Mouse (Mus musculus) cerebellum, postnatal 10 days (tissue): ENCODE measurements at regions not wholly inside any gene's neighbourhood (a gene's known extent, or its start where the extent isn't known, plus 50 kb on each side); places are given as distances from the start of the nearest gene placed in this dataset.

Source experiments
- DNase-seq, 2 experiments: peaks; one replicate each; pipeline ENCODE4 v3.0.0; 2021; ENCODE audit warnings: mixed read lengths in 2 of 2

DNA sequence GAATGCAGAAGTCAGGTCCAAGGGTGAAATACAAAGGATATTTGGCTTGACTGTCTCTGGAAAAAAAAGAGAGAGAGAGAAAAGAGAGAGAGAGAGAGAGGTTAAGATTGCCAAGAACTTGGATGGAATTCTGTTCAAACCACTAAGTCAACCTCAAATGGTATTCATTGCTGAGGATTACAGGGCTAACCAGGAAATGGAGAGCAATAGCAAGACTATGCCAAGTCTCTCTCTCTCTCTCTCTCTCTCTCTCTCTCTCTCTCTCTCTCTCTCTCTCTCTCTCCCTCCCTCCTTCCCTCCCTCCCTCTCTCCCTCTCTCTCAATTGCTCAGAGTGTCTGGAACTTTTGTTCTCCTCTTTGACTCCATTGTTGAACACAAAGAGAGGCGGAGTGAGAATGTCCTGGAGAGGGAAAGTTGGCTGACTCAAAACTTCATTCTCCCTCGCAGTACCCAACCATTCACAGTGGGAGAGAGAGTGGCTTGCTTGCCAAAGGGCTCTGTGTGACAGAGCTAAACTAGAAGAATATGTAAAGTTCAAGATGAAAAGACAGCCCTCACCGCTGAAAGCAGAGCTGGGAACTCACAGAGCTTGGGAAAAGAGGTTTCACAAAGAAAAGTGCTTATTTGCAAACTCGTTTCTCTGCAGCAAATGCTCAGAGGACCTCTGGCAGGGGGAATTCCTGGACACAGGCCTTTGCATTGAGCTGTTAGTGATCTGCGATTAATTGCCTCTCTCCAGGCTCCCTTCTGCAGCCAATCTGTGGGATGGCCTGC lies 487.1 kb upstream of the Cdh11 start:
- DNase-seq = peak; percentile 46 to 65

DNA sequence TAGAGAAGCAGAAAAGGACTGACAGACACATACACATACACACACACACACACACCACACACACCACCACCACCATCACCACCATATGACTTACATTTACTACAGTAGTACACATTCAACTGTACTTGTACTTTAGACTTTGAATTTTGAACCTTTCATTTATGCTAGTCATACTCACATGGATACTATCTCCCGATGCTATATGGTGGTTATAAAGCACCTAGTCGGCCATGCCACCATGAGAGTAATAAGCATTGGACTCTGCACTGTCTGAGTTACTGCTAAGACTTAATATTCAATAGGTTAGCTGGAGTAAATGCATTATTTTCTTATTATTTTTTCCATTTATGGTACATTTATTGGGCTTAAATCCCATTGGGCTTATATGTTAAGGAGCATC lies 488.0 kb upstream of the Cdh11 start:
- no peak for DNase-seq

DNA sequence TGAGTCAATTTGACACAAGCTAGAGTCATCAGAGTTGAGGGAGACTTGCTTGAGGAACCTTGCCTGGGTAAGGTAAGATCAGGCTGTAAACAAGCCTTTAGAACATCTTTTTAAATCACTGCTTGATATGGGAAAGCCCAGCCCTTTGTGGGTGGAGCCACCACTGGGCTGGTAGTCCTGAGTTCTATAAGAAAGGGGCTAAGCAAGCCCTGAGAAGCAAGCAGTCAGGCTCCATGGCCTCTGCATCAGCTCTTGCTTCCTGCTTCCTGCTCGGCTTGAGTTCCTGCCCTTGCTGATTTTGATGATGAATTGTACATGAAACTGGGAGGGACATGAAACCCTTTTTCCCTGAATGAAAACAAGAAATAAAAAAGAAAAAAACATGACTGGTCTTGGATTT lies 496.4 kb upstream of the Cdh11 start:
- no peak for DNase-seq

DNA sequence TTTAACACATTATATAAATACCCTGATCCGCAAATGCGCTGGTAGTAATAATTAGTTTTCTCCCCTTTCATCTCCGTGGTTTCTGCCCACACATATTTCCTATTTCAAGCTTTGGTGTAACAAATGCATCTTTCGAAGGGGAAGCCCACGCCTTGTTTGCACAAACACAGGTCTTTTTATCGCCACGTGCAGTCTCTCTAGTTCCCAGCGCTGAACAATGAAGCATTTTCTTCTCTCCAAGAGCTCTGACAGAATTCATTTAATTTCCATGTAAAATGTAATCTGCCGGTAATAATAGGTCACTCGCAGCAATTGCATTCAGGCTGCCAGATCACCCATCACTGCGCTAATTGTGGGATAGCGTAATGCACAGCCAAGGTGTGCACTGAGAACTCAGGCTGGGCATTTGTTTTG lies 503.1 kb upstream of the Cdh11 start:
- DNase-seq = peak in 1 of 2 experiments; percentile 5

DNA sequence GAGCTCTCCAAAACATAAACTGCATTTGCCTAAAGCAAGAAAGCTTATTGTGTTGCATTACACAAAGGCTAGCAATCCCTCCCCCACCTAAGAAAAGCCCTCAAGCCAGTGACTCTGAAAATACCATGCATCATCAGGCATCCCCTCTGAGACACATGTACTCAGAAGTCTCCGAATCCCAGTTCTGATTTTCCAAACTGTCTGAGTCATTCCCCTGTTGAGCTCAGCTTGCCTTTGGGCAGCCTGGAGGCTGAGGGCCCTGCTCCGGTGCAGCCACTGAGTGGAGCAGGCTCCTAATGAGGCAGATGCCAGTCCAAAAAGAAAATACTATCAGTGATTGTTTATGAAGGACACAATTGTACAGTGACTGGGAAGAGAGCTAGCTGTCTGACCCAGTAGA lies 507.5 kb upstream of the Cdh11 start:
- no peak for DNase-seq

DNA sequence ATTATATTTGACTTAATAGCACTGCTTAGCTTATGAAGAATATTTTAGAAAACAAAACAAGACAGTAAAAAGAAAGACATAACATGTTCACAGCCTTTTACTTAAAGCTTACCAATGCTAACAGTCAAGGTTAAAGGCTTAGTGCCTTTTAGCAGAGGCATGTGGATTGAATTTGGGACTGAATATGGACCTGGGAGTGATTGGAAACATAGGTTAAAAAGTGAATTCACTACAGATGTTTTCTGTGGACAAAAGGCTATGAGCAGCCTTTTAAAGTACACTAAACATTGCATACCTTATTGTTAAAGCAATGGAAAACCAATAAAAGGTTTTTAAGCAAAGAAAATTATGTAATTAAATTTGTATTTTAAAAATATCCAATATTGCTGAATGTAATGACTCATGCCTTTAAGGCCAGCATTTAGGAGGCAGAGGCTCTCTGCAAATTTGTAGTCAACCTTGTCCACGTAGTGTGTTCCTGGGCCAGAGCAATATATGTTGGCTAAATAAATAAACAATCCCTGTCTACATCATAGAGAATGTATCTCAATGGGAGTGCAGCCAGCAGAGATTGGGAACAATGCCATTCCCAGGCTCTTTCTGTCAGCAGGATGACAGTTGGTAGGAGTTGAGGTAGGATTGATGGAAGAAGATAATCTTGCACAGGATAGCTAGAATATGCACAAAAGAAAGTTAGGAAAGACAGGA lies 521.2 kb upstream of the Cdh11 start:
- DNase-seq = peak; percentile 31 to 46

DNA sequence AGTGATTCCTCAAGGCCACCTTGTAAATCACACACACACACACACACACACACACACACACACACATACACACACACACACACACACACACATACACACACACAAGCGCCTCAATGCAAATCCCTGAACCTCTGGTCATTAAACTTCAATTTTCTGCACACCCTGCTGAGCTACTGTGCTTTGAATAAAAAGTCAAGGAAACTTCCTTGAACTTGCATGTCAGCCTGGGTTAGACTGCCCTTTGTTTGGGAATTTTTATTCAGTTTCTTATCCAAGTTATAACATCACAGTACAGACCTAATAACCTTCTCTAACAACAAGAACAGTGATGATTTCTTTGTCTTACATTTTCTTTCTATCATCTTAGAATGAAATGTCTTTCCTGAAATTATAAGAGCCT lies 528.1 kb upstream of the Cdh11 start:
- DNase-seq = no peak

DNA sequence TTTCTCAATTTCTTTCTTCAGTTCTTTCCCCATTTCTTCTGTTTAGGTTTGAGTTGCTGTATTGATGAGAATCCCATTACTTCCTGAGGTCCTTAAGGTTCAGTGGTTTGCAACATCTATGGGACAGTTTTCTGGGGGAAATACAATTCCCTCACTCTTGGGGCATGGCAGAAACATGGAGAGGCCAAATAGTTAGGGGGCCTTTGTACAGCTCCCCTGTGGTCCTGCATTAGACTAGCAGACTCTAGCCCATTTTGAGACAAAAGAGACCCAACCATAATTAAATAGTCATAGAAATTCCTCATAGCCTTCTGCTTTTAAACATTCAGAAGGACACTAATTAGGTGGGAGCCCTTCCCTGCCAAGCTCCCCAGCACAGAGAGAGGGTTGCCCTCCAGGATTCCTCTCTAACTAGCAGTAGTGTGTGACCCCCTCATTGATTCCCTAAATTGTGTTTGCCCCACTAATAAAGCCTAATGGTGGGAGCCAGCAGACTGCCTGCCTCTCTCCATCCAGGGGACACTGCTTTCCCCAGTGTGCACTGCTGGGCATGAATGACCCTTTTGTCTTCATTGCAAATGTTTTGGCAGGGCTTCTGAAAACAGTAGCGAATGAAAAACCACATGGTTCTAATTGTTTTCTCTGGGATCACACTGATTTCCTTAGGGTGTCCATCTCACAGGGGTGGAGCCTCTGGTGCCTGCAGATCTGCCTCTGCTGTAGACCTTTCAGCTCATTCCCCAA lies 529.0 kb upstream of the Cdh11 start:
- peak in 1 of 2 experiments; percentile 11 for DNase-seq

DNA sequence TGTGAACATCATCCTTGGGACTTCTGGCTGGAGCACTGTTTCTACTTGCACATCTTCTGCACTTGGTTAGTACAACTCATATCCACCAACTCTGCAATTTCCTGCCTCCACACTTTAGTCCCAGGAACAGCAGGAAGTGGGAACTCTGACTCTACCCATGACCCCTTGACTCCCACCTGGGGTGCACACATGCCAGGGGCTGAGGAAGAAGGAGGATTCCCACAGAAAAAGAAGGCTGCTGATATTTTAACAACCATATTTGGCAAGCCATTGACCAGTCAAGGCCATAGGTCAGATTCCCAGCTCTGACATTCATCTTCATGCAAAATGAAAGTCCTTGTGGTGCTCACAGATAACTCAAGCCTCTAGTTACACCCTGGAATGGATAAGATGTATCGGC lies 530.3 kb upstream of the Cdh11 start:
- no peak for DNase-seq

DNA sequence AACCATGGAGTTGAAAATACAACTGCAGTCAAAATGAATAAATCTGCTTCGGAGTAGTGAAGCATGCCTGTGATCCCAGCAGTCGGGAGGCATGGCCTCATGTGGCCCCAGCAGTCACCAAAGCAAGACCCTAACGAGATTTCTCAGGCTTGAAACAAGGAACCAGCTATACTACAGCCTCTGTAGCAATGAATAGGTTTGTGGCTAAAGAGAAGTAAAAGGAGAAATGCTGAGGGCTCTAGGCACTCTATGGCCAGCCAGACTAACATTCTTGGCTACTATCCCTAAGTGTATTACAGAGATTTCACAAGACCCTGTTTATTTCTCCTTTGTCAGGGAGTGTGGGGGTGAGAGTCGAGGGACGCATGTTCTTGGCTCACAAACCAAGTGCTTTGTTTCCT lies 531.2 kb upstream of the Cdh11 start:
- DNase-seq = no peak

DNA sequence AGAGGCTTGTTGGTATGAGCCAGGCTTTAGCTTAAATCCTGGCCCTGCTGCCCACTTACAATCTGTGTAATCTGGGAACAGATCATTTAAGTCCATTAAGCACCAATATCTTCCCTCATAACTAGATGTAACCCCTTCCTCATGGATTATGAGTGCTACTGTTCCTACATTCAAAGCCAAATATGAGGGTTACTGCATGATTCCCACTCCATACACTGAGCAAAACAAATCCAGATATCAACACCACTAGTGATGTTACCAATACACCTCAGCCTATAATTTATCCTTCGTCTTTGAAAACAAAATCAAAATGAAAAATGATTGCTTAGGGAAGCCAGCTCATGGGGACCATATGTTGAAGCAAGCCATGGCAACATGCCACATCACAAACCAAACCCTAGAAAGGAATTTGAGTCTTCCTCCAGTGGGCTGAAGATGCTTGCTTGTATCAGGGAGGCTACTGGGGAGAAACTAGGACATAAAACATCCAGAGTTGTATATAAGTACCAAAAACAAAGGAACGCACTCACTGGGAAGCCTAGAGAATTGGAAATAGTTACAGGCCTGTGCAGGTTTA lies 531.8 kb upstream of the Cdh11 start:
- DNase-seq = no peak

DNA sequence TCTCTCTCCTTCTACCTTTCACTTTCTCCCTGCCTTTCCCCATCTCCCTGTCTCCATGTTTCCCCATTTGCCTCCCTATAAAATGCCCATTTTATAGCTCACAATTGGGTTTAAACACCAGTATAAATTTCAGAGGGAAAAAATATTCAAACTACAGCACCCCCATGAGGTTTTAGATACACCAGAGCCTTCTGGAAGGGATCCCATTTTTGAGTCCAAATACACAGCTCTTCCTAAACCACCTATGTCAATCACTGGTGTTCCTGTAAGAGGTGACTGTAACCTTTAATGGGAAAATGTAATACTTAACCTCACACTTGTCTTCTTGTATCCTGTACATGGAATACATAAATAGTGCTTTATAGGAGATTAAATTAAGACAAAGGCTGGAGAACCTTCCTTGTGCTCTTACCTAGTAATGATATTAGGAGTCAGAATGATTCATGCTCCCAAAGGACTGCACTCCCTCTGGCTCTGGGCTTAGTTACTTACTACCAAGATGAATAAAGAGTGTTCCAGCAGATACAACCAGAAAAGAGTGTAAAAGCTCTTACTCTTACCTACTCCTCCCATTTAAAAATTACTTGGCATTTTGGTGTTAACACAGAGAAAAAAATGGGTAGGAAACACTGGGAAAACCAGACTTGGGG lies 538.7 kb upstream of the Cdh11 start:
- DNase-seq = no peak

DNA sequence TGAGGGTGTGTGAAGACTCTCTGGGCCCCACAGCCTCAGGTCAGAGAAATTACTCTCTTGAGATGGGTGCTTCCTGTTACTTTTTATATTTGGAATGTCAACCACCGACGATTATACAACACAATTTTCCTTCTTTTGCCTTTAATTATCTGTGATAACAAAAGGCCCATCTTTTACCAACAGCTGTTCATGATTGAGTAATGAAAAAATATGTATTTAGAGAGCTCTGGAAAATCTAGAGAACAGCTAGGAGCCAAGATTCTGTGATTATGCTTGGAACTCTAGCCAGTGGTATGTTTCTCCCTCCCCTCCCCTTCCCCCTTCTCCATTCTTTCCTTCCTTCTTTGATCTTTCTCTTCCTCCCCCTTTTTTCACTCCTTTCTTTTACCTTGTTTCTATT lies 546.0 kb upstream of the Cdh11 start:
- no peak for DNase-seq

DNA sequence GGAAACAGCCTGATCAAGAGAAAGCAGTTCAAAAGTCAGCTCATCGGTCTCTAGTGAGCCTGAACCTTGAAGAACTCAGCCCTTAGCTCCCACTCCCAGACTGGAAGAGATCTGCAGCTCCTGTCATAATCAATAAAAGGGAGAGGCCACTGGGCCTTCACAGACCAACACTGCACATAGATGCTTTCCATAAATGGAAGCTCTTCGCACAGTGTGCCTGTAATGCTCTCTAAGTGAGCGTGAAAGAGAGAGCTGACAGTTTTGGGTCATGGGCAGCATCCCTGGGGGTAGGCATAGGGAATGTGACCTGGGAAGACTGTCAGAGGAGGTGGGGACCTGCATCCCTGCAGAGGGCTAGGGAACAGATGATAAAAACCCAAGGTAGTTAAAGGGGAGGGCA lies 551.9 kb upstream of the Cdh11 start:
- DNase-seq = no peak

DNA sequence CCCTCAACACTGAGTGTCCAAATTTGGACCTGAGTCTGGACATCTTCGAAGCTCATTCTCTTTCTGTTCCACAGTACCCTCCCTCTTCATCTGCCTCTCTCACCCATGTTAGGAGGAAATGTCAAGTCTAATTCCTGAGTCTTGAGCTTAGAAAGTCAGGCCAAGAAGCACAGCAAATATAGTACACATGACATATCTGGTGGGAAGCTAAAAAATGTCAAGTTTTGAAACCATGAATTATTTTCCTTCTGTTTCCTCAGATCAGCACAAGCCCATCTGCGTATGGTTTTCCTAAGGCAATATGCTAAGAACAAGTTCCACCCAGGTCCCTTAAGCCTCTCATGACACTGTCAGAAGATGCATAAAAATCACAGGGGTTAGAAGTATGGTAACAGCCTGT lies 553.6 kb upstream of the Cdh11 start:
- no peak for DNase-seq

DNA sequence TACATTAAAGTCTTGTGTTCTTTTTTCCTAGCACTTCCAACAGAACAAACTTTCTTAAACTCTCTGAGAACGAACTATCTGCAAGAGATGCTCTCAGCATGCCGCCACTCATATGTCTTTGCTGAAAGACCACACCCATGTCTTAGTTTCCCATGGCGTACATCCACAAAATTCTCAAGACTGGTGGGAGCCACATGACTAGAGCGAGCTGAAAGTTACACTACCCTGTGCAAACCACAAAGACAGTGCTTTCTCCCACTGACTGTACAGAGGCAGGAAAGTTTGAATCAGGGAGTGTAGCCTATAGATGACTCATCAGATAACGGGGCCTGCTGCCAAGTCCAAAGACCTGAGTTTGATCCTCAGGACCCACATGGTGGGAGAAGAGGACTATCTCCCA lies 554.5 kb upstream of the Cdh11 start:
- no peak for DNase-seq

DNA sequence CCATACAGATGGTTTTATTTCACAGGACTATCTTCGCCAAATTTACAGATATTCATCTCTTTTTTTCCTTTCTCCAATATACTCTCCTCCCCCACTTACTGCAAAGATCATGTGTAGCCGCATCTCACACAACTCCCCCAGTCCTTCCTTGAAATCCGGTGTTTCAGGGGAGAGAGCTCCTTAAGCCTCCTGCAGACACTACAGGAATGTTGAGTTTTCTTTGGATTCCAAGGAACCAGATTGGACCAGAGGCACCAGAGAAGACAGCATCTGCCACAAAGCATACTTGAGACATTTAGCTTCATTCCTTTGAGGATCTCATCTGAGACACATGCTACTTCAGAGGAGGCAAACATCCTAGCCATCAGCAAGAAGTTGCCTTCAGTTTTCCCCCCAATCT lies 558.4 kb upstream of the Cdh11 start:
- DNase-seq = no peak

DNA sequence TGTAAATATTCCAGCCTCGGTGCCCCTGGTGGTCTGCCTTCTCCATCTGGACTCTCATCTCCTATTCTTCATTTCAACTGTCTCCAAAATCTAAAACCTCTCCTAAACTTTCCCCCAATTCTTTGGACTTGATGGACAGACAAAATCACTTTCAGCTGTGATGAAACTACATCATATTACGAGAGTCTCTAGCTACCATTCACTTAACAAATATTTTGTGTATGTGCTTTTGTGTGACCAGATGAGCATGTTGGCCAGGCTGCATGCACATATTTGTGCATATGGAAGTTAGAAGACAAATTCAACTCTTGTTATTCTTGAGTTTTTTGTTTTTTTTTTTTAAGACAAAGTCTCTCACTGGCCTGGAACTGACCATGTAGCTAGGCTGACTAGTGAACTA lies 559.4 kb upstream of the Cdh11 start:
- no peak for DNase-seq

DNA sequence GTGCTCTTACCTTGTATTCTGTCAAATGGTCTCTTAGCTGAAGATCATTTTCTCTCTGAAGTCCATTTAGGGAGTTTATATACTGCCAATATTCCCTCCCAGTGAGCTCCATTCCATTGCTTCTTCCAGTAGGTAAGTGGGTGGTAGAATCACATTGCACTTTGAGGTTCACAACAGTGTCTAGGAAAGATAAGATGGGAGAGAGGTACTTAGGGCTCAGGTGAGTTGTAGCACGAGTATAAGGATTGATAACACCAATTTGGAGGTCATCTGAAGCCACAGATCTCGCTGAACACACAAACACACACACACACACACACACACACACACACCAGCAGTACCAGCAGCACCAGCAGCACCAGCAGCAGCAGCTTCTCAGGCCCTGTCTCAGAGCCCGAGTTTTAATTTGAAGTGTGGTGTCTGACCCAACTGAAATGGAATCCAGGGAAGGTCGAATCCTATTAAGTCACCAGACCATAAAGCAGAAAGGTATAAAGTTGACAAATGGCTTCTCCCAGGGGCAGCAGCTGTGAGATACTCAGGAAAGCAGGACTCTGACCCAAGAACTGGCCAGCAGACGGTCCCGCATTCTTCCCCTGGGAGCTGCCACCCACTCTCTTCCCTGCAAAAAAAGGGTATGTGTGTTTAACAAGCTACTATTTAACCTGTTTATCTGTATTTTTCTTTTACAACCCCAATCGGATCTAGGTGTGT lies 561.9 kb upstream of the Cdh11 start:
- DNase-seq = no peak

DNA sequence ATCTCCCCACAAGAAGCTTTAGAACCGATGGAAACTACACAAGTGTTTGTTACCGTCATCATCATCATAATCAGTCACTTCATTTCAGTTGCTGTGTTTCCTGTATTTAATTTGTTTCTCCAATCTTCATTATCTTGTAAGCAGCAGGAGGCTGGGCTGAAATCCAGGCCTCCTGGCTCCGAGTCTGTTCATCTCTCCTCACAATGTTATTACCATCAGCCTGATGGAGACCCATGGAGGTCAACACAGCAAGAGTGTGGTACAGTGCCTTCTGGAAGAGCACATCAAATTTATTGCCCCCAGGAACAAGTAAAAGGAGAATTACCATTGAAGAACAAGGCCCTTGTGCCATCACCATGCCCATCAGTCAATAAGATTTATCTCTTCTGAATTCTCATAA lies 576.3 kb upstream of the Cdh11 start:
- peak; percentile 61 to 74 for DNase-seq

DNA sequence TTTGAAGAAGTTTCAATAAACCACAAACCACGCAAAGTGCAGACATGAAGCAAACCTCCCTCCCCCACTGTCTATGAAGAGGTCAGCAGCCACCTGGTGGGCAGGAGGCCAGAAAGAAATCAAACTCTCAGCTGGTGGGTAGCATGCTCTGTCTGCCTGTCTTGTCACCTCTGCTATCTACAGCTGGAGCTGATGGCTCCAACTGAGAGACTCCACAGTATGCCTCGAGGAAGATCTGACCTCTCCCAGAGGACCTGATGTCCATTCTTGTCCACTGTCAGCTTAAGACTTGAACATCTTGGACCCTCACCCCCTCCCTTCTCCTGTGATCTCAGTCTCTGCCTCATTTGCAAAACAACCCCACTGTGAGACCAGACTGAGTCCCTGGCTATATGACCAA lies 585.0 kb upstream of the Cdh11 start:
- DNase-seq = peak; percentile 32 to 34

DNA sequence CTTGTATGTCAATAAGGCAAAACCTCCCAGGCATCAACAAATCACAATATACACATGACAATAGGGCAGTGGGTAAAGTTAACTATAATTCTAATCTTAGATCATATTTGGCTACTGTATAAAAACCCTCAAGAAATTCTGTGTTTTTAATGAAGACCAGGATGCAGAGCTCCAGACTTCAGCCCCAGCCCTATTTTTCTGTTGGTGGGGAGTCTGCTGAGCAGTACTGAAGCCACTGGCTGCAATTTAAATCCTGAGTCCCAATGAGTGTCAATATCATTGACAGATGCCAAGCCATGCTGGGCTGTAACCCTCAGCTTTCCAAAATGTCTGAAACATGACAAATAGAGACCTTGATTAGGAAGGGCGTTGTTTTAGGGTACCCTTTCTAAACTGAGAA lies 587.6 kb upstream of the Cdh11 start:
- no peak for DNase-seq
